Comparison of ENCODE assay signal across 15 mouse cellular contexts in genomic region chr3:133158260-133158659, GRCm38 (mm10).
A peak's percentile ranks its signal among the peaks of the same experiment; 100 is the strongest.
DNase-seq lines count a peak whose midpoint lies in the region; ATAC-seq and TF ChIP-seq lines count a peak whose summit lies in the region.
"Had no signal": no experiment of that assay in that cellular context is flagged by ENCODE, and none has a peak within 500 bp of the region (broad histone marks: within the 10 kb centered on the region; RNA-seq: fewer than 3 reads in every experiment).

No protein-coding gene starts in this region.

- DNase-seq in embryonic facial prominence, embryonic 11.5 days (ENCODE audit: low spot score) = peak; percentile 11
- DNase-seq in embryonic facial prominence, embryonic 10.5 days (ENCODE audit: low spot score) = no peak
- peak; percentile 48 for DNase-seq in urinary bladder, postnatal 14 days (ENCODE audit: low spot score)
- DNase-seq in urinary bladder, adult 2 months (ENCODE audit: low spot score) = no peak
- peak; percentile 49 for DNase-seq in stomach, postnatal 0 days (ENCODE audit: low spot score)
- no peak for DNase-seq in adrenal gland, adult 2 months
- DNase-seq in gastrocnemius, postnatal 25 days = no peak
- DNase-seq: adrenal gland, postnatal 25 days; gastrocnemius, postnatal 14 days; layer of hippocampus, adult 9-11 months; thymus, postnatal 36 days had no signal

- H3K27me3 ChIP-seq in embryonic facial prominence, embryonic 11.5 days (ENCODE audit: control insufficient read depth, insufficient read depth, low read length) = no peaks in the 10 kb centered on the region
- H3K27me3 ChIP-seq in embryonic facial prominence, embryonic 10.5 days (replicated peaks; ENCODE audit: low read depth, poor library complexity, severe bottlenecking) = no peaks in the 10 kb centered on the region
- no peaks in the 10 kb centered on the region for H3K27me3 ChIP-seq in intestine, embryonic 16.5 days (replicated peaks; ENCODE audit: control insufficient read depth, insufficient read depth, low read length)
- no peaks in the 10 kb centered on the region for H3K27me3 ChIP-seq in stomach, postnatal 0 days (ENCODE audit: control insufficient read depth, insufficient read depth, low read length)
- H3K27me3 ChIP-seq: hindbrain, embryonic 15.5 days; liver, embryonic 15.5 days had no signal

- no peaks in the 10 kb centered on the region for H3K4me1 ChIP-seq in embryonic facial prominence, embryonic 11.5 days (ENCODE audit: control insufficient read depth, insufficient read depth, low read length)
- H3K4me1 ChIP-seq in embryonic facial prominence, embryonic 10.5 days = no peaks in the 10 kb centered on the region
- peaks cover 3% of the 10 kb centered on the region; the same call in 1 of the 2 replicates for H3K4me1 ChIP-seq in intestine, embryonic 16.5 days (ENCODE audit: control insufficient read depth, insufficient read depth, low read length)
- 0 out of 2 replicates have a peak, but pooled peaks cover 3% of the 10 kb centered on the region for H3K4me1 ChIP-seq in stomach, postnatal 0 days (replicated peaks; ENCODE audit: control insufficient read depth, insufficient read depth)
- H3K4me1 ChIP-seq: limb, embryonic 10.5 days; liver, embryonic 15.5 days had no signal

- H3K9me3 ChIP-seq in embryonic facial prominence, embryonic 11.5 days (replicated peaks; ENCODE audit: control insufficient read depth, low read length) = no peaks in the 10 kb centered on the region
- H3K9me3 ChIP-seq in embryonic facial prominence, embryonic 10.5 days = no peaks in the 10 kb centered on the region
- H3K9me3 ChIP-seq in intestine, embryonic 16.5 days (ENCODE audit: control insufficient read depth, low read length) = no peaks in the 10 kb centered on the region
- no peaks in the 10 kb centered on the region for H3K9me3 ChIP-seq in stomach, postnatal 0 days (ENCODE audit: control insufficient read depth, low read length)
- H3K9me3 ChIP-seq: hindbrain, embryonic 15.5 days; limb, embryonic 10.5 days; liver, embryonic 15.5 days had no signal

- no peak overlapping the region for H3K27ac ChIP-seq in embryonic facial prominence, embryonic 11.5 days (replicated peaks; ENCODE audit: low read depth, low read length)
- H3K27ac ChIP-seq in embryonic facial prominence, embryonic 10.5 days (replicated peaks) = no peak overlapping the region
- no peak overlapping the region for H3K27ac ChIP-seq in intestine, embryonic 16.5 days (ENCODE audit: low read length)
- H3K27ac ChIP-seq in stomach, postnatal 0 days (replicated peaks) = no peak overlapping the region
- H3K27ac ChIP-seq: hindbrain, embryonic 15.5 days; limb, embryonic 10.5 days; liver, embryonic 15.5 days had no signal

- no peak overlapping the region for H3K9ac ChIP-seq in embryonic facial prominence, embryonic 11.5 days (replicated peaks; ENCODE audit: low read length)
- no peak overlapping the region for H3K9ac ChIP-seq in intestine, embryonic 16.5 days (ENCODE audit: low read depth, low read length)
- H3K9ac ChIP-seq in stomach, postnatal 0 days (ENCODE audit: low read length) = no peak overlapping the region
- H3K9ac ChIP-seq: hindbrain, embryonic 15.5 days; liver, embryonic 15.5 days had no signal

- no peak for ATAC-seq in embryonic facial prominence, embryonic 11.5 days (replicated peaks; ENCODE audit: insufficient number of reproducible peaks, low FRiP score, low TSS enrichment, low read depth)
- ATAC-seq in intestine, embryonic 16.5 days = 0 out of 2 replicates have a peak, but pooled peaks have one; percentile 28
- peak; percentile 92 for ATAC-seq in stomach, postnatal 0 days (ENCODE audit: low FRiP score, low TSS enrichment)

- TF ChIP-seq CTCF in stomach, postnatal 0 days (IDR thresholded peaks at IDR 0.05; ENCODE audit: low read depth) = no peak

- H3K36me3 ChIP-seq in embryonic facial prominence, embryonic 11.5 days (replicated peaks; ENCODE audit: control insufficient read depth, insufficient read depth, low read depth, low read length) = no peaks in the 10 kb centered on the region
- H3K36me3 ChIP-seq in embryonic facial prominence, embryonic 10.5 days (replicated peaks) = no peaks in the 10 kb centered on the region
- H3K36me3 ChIP-seq in intestine, embryonic 16.5 days (ENCODE audit: control insufficient read depth, insufficient read depth, low read length) = no peaks in the 10 kb centered on the region
- no peaks in the 10 kb centered on the region for H3K36me3 ChIP-seq in stomach, postnatal 0 days (ENCODE audit: control insufficient read depth, insufficient read depth, low read length)
- H3K36me3 ChIP-seq: hindbrain, embryonic 15.5 days; limb, embryonic 10.5 days; liver, embryonic 15.5 days had no signal

- no peak overlapping the region for H3K4me2 ChIP-seq in embryonic facial prominence, embryonic 11.5 days (ENCODE audit: low read depth, low read length)
- H3K4me2 ChIP-seq in intestine, embryonic 16.5 days (ENCODE audit: low read depth, low read length) = no peak overlapping the region
- no peak overlapping the region for H3K4me2 ChIP-seq in stomach, postnatal 0 days (replicated peaks; ENCODE audit: low read depth)
- H3K4me2 ChIP-seq: hindbrain, embryonic 15.5 days; liver, embryonic 15.5 days had no signal

- no peak overlapping the region for H3K4me3 ChIP-seq in embryonic facial prominence, embryonic 11.5 days (ENCODE audit: low read depth, low read length)
- H3K4me3 ChIP-seq in embryonic facial prominence, embryonic 10.5 days = no peak overlapping the region
- no peak overlapping the region for H3K4me3 ChIP-seq in intestine, embryonic 16.5 days (ENCODE audit: low read length)
- H3K4me3 ChIP-seq in stomach, postnatal 0 days (ENCODE audit: low read depth, low read length) = no peak overlapping the region
- H3K4me3 ChIP-seq: hindbrain, embryonic 15.5 days; limb, embryonic 10.5 days; liver, embryonic 15.5 days had no signal

- 69% methylated on average over 5 of the region's 5 CpGs for WGBS in embryonic facial prominence, embryonic 11.5 days
- 78% methylated on average over 5 of the region's 5 CpGs for WGBS in embryonic facial prominence, embryonic 10.5 days
- WGBS in intestine, embryonic 16.5 days = 30% methylated on average over 5 of the region's 5 CpGs
- WGBS in stomach, postnatal 0 days = 26% methylated on average over 5 of the region's 5 CpGs

- TF ChIP-seq EP300 in stomach, postnatal 0 days (optimal IDR thresholded peaks at IDR 0.05) = no peak

Comparison
In these comparisons a context has a peak if more than half of its experiments do, and no peak if none do; other contexts are left out.
1. DNase-seq: peak in embryonic facial prominence, embryonic 11.5 days (single experiment), urinary bladder, postnatal 14 days (single experiment) and stomach, postnatal 0 days (single experiment); none in embryonic facial prominence, embryonic 10.5 days (single experiment), urinary bladder, adult 2 months (single experiment), adrenal gland, adult 2 months (single experiment) and gastrocnemius, postnatal 25 days (single experiment).